Mouse (Mus musculus) hindbrain, embryonic 14.5 days (tissue): ENCODE results near the gene Stam. TPM values are rescaled to one million over a fixed set of nuclear protein-coding genes. Genes with fewer than 3 reads are reported as not detected.

Experiments
- ATAC-seq: fragments of 200-750 bp; cut with Nextera tagmentation; 2 replicates; pipeline ENCODE4 v1.8.0; 2017; ENCODE audit warnings: moderate number of reproducible peaks, mild to moderate bottlenecking, moderate TSS enrichment, moderate library complexity; ENCODE audit not compliant: low FRiP score
- DNase-seq: peaks from one replicate; pipeline ENCODE4 v3.0.0-alpha.2; 2015; ENCODE audit warnings: low spot score
- H3K27ac ChIP-seq: fragments of 300-500 bp; sonication (generic); 2 replicates; pipeline ENCODE4 v1.5.1; 2014; ENCODE audit warnings: mild to moderate bottlenecking, moderate library complexity
- H3K27me3 ChIP-seq: fragments of 300-500 bp; sonication (generic); 2 replicates; pipeline ENCODE4 v1.6.1; 2014; ENCODE audit warnings: mild to moderate bottlenecking, low read length, mixed read lengths; ENCODE audit not compliant: control insufficient read depth, insufficient read depth
- H3K36me3 ChIP-seq: fragments of 300-500 bp; sonication (generic); replicated peaks from 2 replicates; pipeline ENCODE4 v1.6.1; 2014; ENCODE audit not compliant: control insufficient read depth, insufficient read depth
- H3K4me1 ChIP-seq: fragments of 300-500 bp; sonication (generic); replicated peaks from 2 replicates; pipeline ENCODE4 v1.6.1; 2014; ENCODE audit warnings: antibody characterized with exemption, low read length, mixed read lengths; ENCODE audit not compliant: control insufficient read depth, insufficient read depth
- H3K4me2 ChIP-seq: fragments of 300-500 bp; sonication (generic); replicated peaks from 2 replicates; pipeline ENCODE4 v1.6.1; 2014; ENCODE audit warnings: mild to moderate bottlenecking, moderate library complexity
- H3K4me3 ChIP-seq: fragments of 300-500 bp; sonication (generic); replicated peaks from 2 replicates; pipeline ENCODE4 v1.5.1; 2014; ENCODE audit warnings: mild to moderate bottlenecking, low read length
- H3K9ac ChIP-seq: fragments of 300-500 bp; sonication (generic); 2 replicates; pipeline ENCODE4 v1.6.1; 2014
- H3K9me3 ChIP-seq: fragments of 300-500 bp; sonication (generic); 2 replicates; pipeline ENCODE4 v1.6.1; 2016; ENCODE audit warnings: low read length; ENCODE audit not compliant: control insufficient read depth
- WGBS: fragments of 180-500 bp; shearing (Covaris S2); extraction: QIAGEN DNeasy Blood & Tissue Kit; methylation state at CpG from one replicate; pipeline ENCODE4 v1.1.7; 2014; 5-methylcytosine and 5-hydroxymethylcytosine counted together
- polyA plus RNA-seq: library from polyadenylated mRNA; unstranded; fragments of >200 nt; fragmentation: Nextera tagmentation; extraction: Ambion mirVana; gene quantifications from 2 replicates; pipeline ENCODE4 v1.2.1, GENCODE M21; 2014

Stam gene
- 134 and 162 TPM in 2 replicates for polyA plus RNA-seq

DNA sequence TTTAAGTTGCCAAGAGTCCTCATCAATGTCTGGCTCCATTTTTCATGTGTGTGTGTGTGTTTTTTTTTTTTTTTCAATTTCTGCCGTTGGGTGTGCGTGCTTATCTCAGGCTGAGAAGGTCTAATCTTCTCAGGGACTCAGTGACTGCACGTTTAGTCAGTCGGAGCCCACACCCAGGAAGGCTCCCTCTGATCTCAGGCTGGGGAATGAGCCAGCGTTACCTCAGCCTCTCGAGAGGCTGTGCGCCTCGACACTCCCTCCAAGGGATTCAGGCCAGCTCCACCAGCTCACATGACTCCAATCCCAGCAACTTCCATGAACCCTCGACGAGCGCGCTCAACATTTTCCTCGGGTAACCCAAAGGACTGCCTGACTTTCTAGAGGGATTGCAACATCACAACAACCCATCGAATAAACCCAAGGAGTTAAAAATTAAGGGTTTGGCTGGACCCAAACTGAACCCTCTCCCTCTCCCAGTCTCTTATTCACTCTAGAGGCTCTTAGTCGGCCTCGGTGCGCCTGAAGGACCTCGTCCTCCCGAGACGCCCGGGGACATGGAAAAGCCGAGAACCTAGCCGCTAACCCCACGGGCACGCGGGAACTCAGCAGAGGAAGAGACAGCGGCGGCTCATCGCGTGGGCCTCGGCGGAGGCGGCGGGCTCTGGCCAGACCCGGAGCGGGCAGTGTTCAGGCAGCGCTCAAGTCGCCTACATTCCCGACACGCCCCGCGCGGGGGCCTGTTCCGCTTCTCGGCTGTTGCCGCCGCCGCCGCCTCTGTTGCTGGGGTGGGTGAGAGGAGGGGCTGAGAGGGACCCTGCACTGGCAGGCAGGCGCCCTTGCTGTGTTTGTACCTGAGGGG, at the start of gene Stam:
TSS of gene Stam (plus strand) at position 737 of the 859 bp plus-strand sequence.
- H3K9me3 ChIP-seq = no peaks in the 10 kb centered on the region
- no peaks in the 10 kb centered on the region for H3K36me3 ChIP-seq
- H3K4me3 ChIP-seq = peak within 1 kb of the TSS; percentile 82
- H3K9ac ChIP-seq = peak within 1 kb of the TSS; percentile 83
- WGBS = under 1% methylated on average over 46 of the region's 50 CpGs
- H3K4me2 ChIP-seq = peak within 1 kb of the TSS; percentile 61
- H3K27me3 ChIP-seq = no peaks in the 10 kb centered on the region
- peak; percentile 91 for DNase-seq
- peak within 1 kb of the TSS; percentile 98 for H3K27ac ChIP-seq
- peaks cover 24% of the 10 kb centered on the region for H3K4me1 ChIP-seq
- peak; percentile 97 for ATAC-seq

DNA sequence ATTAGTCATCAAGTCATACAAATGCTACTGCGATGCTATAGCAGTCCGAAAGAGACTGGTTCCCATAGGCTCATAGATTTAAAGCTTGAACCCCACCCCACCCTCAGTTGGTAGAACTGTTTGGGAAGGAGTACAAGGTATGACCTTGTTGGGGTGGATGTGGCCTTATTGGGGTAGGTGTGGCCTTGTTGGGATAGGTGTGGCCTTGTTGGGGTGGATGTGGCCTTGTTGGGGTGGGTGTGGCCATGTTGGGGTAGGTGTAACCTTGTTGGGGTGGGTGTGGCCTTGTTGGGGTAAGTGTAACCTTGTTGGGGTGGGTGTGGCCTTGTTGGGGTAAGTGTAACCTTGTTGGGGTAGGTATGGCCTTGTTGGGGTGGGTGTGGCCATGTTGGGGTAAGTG, 32.6 kb upstream of the Stam start:
- Histone ChIP-seq H3K4me2 (no peak overlapping the region), H3K9me3 (no peaks in the 10 kb centered on the region), H3K4me1 (no peaks in the 10 kb centered on the region), H3K27me3 (no peaks in the 10 kb centered on the region), H3K4me3 (no peak overlapping the region), H3K9ac (no peak overlapping the region), H3K27ac (no peak overlapping the region), H3K36me3 (0 out of 2 replicates have a peak, but pooled peaks cover 3% of the 10 kb centered on the region)
- ATAC-seq = no peak
- DNase-seq = no peak
- WGBS = 95% methylated on average over 2 of the region's 2 CpGs

DNA sequence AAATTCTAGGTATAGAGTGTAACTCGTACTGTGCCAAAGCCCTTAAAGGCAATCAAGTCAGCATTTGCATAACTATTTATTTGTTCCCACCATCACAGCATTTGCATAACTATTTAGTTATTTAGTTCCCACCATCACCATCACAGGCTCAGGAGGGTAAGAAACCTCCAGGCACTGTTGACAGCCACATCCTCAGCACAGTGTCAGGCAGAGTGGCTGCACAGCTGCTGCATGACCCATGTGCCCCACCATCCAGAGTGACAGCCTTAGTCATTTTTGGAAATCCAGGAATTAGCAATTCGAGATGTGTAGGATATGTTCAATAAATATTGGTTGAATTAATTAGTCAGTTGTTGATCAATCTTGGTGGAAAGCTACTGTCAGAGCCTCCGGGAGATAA, 30.9 kb upstream of the Stam start:
- no peaks in the 10 kb centered on the region for H3K4me1 ChIP-seq
- no peaks in the 10 kb centered on the region for H3K27me3 ChIP-seq
- no peak for DNase-seq
- 66% methylated on average over 3 of the region's 3 CpGs for WGBS
- no peak overlapping the region for H3K4me2 ChIP-seq
- H3K9me3 ChIP-seq = no peaks in the 10 kb centered on the region
- no peak overlapping the region for H3K27ac ChIP-seq
- H3K9ac ChIP-seq = no peak overlapping the region
- ATAC-seq = no peak
- H3K4me3 ChIP-seq = no peak overlapping the region
- H3K36me3 ChIP-seq = 0 out of 2 replicates have a peak, but pooled peaks cover 3% of the 10 kb centered on the region

DNA sequence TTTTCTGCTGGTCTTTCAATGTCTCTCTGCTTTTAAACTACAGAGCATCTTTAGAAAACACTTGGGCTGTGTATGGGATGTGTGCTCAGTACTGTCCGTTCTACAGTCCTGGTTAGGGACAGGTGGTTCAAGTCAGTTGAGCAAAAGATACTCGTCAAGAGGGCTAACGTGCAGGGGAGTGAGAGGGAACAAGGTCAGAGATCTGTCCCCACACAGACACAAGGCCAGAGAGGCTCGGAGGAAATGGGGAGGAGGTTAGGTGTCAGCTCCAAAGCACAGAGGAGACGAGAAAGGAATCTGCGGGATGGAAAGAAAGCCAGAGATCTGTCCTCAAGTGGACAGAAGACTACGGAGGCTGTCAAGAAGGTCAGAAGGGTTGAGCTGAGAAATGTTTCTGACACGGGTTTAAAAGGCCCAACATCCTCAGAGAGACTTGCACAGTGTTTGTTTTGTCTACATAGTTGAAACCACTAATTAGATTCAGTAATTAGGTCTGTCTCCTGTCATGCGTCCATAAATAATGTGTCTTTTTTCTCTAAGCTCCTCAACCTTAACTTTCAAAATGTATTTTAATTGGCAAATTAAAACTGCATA, 30.2 kb upstream of the Stam start:
- H3K4me2 ChIP-seq = no peak overlapping the region
- WGBS = 66% methylated on average over 9 of the region's 9 CpGs
- H3K9me3 ChIP-seq = no peaks in the 10 kb centered on the region
- no peak overlapping the region for H3K4me3 ChIP-seq
- H3K9ac ChIP-seq = no peak overlapping the region
- H3K27ac ChIP-seq = no peak overlapping the region
- H3K4me1 ChIP-seq = no peaks in the 10 kb centered on the region
- 0 out of 2 replicates have a peak, but pooled peaks cover 2% of the 10 kb centered on the region for H3K36me3 ChIP-seq
- no peaks in the 10 kb centered on the region for H3K27me3 ChIP-seq
- DNase-seq (no peak), ATAC-seq (no peak)

DNA sequence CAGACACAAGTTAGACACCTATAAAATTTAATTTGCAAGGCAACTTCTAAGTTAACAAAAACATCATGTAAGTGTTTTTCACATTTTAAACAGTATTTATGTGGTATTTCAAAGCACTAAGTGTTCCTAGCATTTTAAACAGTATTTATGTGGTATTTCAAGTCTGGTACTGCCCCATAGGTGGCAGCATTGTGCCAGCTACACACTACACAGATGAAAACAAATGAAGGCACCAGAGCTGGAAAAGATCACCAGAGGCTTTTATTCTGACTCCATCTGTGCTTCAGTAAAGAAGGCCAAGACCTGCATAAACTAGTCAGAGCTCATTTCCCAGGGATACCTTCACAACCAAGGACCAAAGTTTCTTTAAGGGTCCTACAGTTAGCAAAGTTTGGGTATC, 25.5 kb upstream of the Stam start:
- ATAC-seq (peak; percentile 79; the same call in 1 of the 2 replicates), DNase-seq (peak; percentile 84)
- Histone ChIP-seq H3K9me3 (no peaks in the 10 kb centered on the region), H3K36me3 (no peaks in the 10 kb centered on the region), H3K4me2 (no peak overlapping the region), H3K4me1 (peaks cover under 1% of the 10 kb centered on the region; the same call in 1 of the 2 replicates), H3K4me3 (no peak overlapping the region), H3K9ac (no peak overlapping the region), H3K27ac (no peak overlapping the region), H3K27me3 (no peaks in the 10 kb centered on the region)

DNA sequence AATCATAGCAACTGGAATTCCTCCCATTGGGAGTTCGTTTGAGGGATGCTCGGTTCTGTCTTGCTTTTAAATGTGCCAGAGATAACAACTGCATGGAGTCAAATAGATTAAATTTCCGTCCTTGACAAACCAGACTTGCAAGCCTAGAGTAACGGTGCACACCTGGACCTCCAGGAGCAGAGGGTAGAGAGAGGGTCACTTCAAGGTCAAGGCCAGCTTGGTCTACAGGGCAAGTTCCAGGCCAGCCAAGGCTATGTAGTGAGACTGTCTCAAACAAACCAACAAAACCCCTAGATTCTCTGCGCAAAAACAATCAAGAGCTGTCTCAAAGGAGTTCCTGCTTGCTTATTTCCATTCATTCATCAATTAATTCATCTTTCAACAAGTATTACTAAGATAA, 25.1 kb upstream of the Stam start:
- H3K4me1 ChIP-seq = peaks cover 4% of the 10 kb centered on the region; the same call in 1 of the 2 replicates
- no peak overlapping the region for H3K4me2 ChIP-seq
- no peak for DNase-seq
- H3K36me3 ChIP-seq = no peaks in the 10 kb centered on the region
- no peak for ATAC-seq
- 84% methylated on average over 5 of the region's 5 CpGs for WGBS
- H3K4me3 ChIP-seq = no peak overlapping the region
- no peaks in the 10 kb centered on the region for H3K9me3 ChIP-seq
- no peaks in the 10 kb centered on the region for H3K27me3 ChIP-seq
- no peak overlapping the region for H3K9ac ChIP-seq
- H3K27ac ChIP-seq = no peak overlapping the region

DNA sequence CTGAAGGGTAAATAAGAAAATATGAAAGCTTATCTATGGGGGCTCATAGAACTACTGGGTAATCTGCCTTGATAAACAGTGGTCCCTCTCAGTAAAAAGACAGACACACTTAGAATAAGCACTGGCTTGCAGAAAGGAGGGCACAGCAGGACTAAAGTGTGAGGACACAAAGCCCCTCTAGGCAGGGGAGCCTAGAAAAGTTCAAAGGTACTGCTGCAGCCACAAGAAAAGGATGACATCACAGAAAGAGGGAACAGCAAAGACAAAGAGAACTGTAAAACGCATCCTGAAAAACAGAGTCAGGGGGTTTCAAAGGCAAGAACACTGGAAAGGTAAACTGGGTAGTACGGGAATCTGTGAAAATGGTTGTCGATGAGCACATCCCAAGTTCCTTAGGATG, 20.3 kb upstream of the Stam start:
- Histone ChIP-seq H3K36me3 (no peaks in the 10 kb centered on the region), H3K9me3 (no peaks in the 10 kb centered on the region), H3K27me3 (no peaks in the 10 kb centered on the region), H3K9ac (no peak overlapping the region), H3K4me1 (peaks cover 12% of the 10 kb centered on the region; the same call in 1 of the 2 replicates), H3K4me2 (peak overlapping the region; percentile 75; the same call in 1 of the 2 replicates), H3K27ac (no peak overlapping the region), H3K4me3 (no peak overlapping the region)
- 42% methylated on average over 3 of the region's 3 CpGs for WGBS
- ATAC-seq = no peak
- no peak for DNase-seq

DNA sequence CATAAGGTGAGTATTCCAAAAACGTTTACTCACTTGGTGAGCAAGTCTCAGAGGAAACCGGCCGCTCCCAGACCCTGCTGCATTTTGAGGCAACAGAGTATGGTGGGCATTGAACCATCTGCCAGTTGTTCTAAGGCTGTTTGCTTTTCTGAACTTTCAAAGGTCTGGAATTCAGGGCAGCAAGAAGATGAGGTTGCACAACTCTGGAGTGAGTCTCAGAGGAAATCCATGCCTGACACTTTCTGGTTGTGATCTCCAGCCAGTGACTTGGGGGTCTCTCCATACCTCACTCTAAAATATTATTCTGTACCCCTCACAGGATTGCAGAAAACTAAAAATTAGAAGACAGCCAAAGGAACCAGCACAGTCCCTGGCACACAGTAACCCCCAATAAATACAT, 19.7 kb upstream of the Stam start:
- 53% methylated on average over 3 of the region's 3 CpGs for WGBS
- no peak for ATAC-seq
- H3K27me3 ChIP-seq = no peaks in the 10 kb centered on the region
- H3K27ac ChIP-seq = no peak overlapping the region
- no peaks in the 10 kb centered on the region for H3K36me3 ChIP-seq
- H3K4me1 ChIP-seq = peaks cover 12% of the 10 kb centered on the region; the same call in 1 of the 2 replicates
- H3K4me3 ChIP-seq = peak overlapping the region; percentile 83; the same call in 1 of the 2 replicates
- peak overlapping the region; percentile 75 for H3K4me2 ChIP-seq
- H3K9me3 ChIP-seq = no peaks in the 10 kb centered on the region
- no peak for DNase-seq
- no peak overlapping the region for H3K9ac ChIP-seq

DNA sequence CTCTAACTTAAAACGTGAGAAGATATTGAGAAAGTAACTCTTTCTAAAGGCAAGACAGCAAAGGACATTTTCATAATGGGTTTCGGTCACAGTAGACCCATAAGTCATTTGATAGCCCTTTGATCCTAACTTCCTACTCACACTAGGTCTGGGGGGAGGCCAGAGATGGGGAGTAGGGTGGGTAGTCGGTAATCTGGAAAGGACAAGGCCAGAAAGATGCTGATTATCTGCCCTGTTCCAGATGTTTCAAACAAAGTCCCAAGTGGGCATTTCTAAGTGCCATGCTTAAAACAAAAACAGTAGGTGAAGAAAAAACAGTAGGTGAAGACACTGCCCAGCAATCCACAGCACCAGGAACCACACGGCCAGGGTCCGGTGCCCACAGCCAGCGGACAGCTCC, 19.2 kb upstream of the Stam start:
- no peaks in the 10 kb centered on the region for H3K27me3 ChIP-seq
- peak overlapping the region; percentile 75 for H3K4me2 ChIP-seq
- DNase-seq (no peak), ATAC-seq (0 out of 2 replicates have a peak, but pooled peaks have one; percentile 3)
- peak overlapping the region; percentile 93 for H3K9ac ChIP-seq
- H3K4me1 ChIP-seq = peaks cover 12% of the 10 kb centered on the region; the same call in 1 of the 2 replicates
- no peaks in the 10 kb centered on the region for H3K36me3 ChIP-seq
- H3K27ac ChIP-seq = peak overlapping the region; percentile 97
- no peaks in the 10 kb centered on the region for H3K9me3 ChIP-seq
- WGBS = 5% methylated on average over 6 of the region's 6 CpGs
- H3K4me3 ChIP-seq = peak overlapping the region; percentile 83
